Mouse (Mus musculus) erythroblast, embryonic 14.5 days (primary cell): ENCODE measurements around the gene Uhrf1bp1.

Experiments used
- GATA1 ChIP-seq: IDR thresholded peaks from 2 replicates; pipeline ENCODE4 v1.6.1; 2012; ENCODE audit warnings: low read length, inconsistent platforms, mixed read lengths
- TAL1 ChIP-seq: IDR thresholded peaks from 3 replicates; pipeline ENCODE4 v1.6.1; 2012; ENCODE audit warnings: low read length, inconsistent platforms, mixed read lengths

GRCm38 (mm10) chr17:27819521-27819970, 36.7 kb upstream of the Uhrf1bp1 start:
- TF ChIP-seq TAL1 = no peak
- no peak for TF ChIP-seq GATA1
